Mouse (Mus musculus) urinary bladder, postnatal 14 days (tissue): Measurements from ENCODE around the gene Rora.

Source experiments
- DNase-seq: peaks from one replicate; pipeline ENCODE4 v3.0.0; 2021; ENCODE audit warnings: low spot score

The Rora gene

DNA sequence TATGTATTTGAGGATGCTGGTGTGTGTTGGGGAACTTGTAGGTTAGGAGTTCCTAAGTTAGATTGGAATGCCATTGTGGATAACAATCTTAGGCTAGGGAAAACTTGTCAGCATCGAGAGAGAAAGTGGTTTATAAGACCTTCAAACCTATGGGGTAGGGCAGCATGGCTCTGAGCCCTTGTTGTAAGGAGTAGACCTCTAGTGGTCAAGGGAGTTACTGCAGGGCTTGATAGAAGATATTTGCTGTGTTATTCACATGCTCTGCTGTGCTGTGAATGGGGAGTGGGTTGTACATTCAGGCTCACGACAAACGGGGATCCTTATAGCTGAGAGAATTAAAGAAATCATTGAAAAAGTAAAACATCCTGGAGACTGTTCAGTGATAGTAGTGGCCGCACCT lies 35.8 kb downstream of the Rora start:
- DNase-seq = peak; percentile 52

GRCm38 (mm10) chr9:68694889-68695495 lies 41.4 kb downstream of the Rora start:
- no peak for DNase-seq

GRCm38 (mm10) chr9:68695496-68695969 lies 41.9 kb downstream of the Rora start:
- no peak for DNase-seq

DNA sequence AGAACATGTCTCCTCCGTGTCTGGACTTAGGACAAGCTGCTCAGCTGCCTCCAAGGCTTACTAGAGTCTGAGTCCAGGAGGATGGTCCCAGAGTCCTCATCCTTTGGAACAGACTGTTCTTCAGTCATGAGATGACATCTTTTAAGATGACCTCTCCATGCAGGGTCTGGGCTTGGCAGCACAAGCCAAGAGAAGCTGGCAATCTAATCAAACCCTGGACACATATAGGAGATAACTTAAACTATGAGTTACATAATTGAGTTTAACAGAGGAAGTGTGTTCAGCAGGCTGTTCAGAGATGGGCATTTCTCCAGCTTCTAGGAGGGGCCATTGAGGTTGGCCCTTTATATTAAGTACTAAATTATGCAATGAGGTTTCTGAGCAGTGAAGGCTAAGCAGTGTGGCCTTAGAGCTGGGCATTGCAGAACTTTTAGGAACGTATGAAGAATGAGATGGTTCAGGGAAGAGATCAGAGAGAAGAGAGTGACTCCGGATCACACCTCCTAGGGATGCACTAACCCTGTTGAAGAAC lies 42.9 kb downstream of the Rora start:
- no peak for DNase-seq

- DNase-seq = no peak
Measured at GRCm38 (mm10) chr9:68699341-68699740, 45.8 kb downstream of the Rora start.

GRCm38 (mm10) chr9:68699856-68700255 lies 46.3 kb downstream of the Rora start:
- no peak for DNase-seq

DNA sequence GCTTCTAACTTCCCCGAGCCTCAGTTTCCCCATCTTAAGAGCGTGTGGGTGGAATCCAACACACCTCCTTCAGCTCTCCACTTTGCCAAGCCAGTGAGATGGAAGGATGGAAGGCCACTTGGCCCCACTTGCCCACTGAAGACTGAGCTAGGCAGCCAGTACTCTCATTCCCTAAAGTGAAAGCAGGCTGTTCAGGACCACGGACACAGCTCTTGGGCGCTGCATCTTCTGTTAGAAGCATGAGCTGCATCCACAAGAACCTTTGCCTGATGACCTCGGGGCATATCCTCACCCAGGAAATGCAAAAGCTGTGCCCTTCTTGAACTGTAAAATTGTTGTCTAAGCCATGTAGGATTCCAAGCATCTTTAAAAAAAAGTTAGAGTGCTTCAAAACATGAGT lies 54.0 kb downstream of the Rora start:
- no peak for DNase-seq

GRCm38 (mm10) chr9:68709232-68709631 lies 55.6 kb downstream of the Rora start:
- DNase-seq = no peak

DNA sequence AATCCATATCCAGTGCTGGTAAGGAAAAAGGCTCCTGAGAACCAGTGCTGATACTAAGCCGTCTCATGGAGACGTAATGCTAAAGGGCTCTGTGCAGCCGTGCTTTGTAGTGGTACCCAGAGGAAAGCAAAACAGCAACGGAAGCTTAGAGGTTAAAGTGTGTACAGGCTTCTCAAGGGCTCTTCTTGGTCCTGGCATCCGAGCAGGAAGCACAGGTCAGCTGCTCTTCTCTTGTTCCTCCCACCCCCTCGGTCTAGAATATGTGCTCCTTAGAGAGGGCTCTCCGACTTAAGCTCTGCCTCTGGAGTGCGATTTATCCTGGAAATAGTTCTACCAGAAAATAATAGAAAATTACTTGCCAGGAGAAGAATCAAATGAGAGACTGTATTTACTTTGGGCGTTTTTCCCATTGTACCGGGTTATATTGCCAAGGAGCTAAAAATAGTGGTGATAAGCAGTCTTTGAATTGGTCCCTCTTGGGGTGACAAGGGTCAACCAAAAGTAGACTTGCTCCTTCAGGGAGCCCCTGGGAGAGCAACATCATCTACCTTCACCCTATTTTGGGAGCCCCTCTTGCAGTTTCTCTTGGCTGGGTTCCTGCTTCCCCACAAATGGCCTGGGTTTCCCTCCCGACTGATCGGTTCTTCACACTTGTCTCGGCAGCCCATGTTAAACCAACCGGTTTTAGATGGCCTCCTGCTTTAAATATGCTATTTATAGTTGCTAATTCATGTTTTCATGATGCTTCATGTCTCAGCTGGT lies 57.5 kb downstream of the Rora start:
- no peak for DNase-seq

DNA sequence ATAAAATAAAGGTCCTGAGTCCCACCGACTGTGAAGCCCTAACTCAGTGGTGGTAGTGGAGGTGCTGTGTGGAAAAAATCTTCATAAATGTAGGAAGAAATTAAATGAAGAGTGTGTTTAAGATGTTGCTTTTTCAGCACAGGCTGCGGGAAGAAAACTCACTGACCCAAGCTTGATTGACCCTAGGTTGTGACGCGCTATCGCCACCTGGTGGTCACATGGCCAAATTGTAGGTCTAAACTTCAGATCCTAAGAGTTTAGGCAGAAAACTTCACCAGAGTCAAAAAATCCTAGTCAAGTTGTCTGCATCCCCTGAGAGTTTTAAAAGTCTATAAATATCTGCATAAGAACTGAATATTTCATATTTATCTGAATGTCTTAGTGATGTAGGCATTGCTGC lies 63.4 kb downstream of the Rora start:
- DNase-seq = no peak

GRCm38 (mm10) chr9:68718427-68718826 lies 64.8 kb downstream of the Rora start:
- no peak for DNase-seq

DNA sequence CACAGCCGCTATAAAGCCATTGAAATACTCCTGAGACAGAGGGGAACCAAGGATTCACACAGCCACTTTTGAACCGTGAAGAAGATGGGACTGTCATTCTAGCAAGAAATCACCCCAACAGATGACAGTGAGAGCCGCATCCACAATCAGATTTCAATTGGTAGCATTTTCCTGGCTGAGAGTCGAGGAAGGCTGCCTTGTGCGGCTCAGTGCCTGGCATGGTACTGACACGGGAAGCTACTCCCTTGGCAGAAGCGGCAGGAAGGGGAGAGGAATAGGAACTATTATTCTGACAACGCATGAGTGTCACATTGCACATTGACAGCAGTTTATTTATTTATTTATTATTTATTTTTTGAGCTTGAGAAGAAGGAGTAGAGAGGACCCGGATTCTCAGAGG lies 65.7 kb downstream of the Rora start:
- DNase-seq = no peak

DNA sequence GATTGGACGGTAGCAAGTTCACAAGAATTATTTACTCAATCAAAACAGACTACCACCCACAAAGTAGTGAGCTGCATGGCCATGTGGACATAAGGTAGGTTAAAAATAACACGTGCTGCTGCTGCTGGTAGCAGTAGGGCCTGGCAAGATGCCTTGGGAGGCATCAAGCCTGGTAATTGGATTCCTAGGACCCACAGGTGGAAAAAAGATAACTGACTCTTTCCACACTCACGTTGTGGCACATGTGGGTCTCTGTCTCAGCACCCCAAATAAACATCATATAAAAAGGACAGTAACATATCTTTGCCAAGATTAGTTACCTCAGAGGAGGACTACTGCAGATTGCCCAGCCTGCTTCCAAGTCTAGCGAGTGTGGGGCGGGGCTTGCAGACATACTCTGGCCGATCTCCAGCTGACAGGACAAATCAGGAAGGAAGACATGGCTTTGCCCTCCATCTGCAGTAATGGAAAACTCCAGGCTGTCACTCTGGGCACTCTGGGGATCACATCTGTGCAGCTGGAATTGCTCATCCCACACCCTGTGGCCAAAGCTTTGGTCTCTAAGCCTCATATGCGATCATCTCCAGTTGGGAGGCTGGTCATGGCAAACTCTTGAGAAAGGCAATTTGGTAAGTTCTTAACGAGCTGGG lies 71.2 kb downstream of the Rora start:
- DNase-seq = no peak

GRCm38 (mm10) chr9:68727166-68727855 lies 73.7 kb downstream of the Rora start:
- DNase-seq = no peak

GRCm38 (mm10) chr9:68731438-68731837 lies 77.9 kb downstream of the Rora start:
- no peak for DNase-seq

GRCm38 (mm10) chr9:68732929-68733328 lies 79.3 kb downstream of the Rora start:
- DNase-seq = no peak

DNA sequence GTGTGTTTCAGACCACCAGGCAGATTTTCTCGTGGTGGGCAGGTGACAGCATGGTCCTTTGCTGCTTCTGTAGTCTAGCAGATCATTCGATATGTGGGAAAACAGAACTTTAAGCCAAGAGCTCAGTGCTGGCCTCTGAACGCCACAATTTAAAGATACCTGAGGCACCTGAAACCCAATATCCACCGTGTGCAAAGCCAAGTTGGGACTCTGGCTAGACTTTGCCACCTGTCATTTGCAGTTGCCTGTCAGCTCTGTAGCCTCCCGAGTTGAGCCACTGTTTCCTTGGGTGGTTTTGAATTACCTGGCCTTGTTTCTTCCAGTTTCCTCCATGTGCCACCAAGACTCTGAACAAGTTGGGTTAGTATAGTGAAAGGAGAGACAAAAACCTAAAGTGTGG lies 82.3 kb downstream of the Rora start:
- DNase-seq = no peak

DNA sequence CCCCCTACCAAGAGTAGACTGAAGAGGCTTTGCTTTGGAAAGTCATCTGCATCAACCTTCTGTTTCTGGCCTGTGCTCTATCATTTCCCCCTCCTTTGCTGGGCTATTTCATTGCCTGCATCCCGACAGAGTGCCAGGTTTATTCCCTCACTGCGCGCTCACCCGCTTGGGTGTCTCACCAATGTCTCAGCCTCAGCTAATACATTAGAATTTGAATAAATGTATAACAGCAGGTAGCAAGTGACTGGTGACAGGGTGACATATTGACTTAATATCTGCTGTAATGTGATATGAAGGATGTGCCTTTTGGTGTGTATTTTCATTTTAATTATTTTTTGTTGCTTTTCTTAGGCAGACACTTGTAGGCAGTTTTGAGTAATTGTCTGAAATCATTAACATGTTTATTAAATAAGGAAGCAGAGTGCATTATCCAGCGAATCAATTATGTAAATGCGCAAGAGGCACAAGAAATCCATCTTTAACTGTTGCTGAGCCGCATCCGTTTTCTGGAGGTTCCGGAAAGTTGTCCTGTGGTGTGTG lies 83.7 kb downstream of the Rora start:
- DNase-seq = no peak

DNA sequence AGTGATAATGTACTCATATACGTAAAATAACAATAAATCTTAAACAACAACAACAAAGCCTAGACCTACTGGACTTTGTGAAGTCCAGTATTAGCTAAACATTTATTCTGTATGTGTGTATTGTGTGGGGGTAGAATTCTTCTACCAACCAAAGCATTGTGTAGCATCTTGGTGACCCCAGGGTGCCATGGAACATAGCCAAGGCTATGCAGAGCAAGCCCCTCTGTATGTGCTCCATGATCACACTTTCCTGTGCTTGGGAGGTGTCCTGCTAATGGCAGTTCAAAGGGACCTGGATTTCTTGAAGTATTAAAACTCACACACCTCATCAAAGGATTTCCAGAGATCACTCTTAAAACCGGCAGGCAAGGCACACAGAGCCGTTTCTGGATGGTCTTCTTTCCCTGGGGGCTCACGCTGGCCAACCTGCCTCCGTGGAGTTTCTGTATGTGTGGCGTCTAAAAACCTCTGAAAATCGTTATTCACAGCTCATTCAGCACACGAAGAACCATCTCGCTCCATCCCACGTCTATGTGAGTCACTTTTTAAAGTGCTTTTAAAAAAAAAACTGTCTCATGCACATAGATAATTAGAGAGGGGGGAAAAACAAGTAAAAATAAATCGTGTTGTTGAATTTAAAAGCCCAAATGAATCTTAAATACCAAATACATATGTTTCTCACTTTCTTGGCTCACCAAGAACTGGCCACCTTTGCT lies 92.5 kb downstream of the Rora start:
- no peak for DNase-seq

GRCm38 (mm10) chr9:68756976-68757375 lies 103.4 kb downstream of the Rora start:
- DNase-seq = peak; percentile 19

GRCm38 (mm10) chr9:68759324-68759723 lies 105.7 kb downstream of the Rora start:
- no peak for DNase-seq
